Mouse (Mus musculus) embryonic fibroblast, embryonic 13.5 days (primary cell): Measurements from ENCODE around the gene Tdrkh. TPM values are rescaled to one million over a fixed set of nuclear protein-coding genes. Genes with fewer than 3 reads are reported as not detected.

ENCODE experiments used
- H3K27ac ChIP-seq: 2 replicates; pipeline ENCODE4 v1.5.1; 2012; ENCODE audit warnings: low read length, control low read depth, inconsistent platforms; ENCODE audit not compliant: insufficient read depth
- H3K4me1 ChIP-seq: 2 replicates; pipeline ENCODE4 v1.6.1; 2011; ENCODE audit warnings: low read length; ENCODE audit not compliant: control insufficient read depth, insufficient read depth
- H3K4me3 ChIP-seq: 2 replicates; pipeline ENCODE4 v1.5.1; 2011; ENCODE audit warnings: mild to moderate bottlenecking, control low read depth, low read length; ENCODE audit not compliant: insufficient read depth
- CTCF ChIP-seq: IDR thresholded peaks from 2 replicates; pipeline ENCODE4 v1.5.1; 2011; ENCODE audit warnings: mild to moderate bottlenecking, control low read depth, low read length, moderate library complexity, borderline replicate concordance; ENCODE audit not compliant: insufficient read depth
- POLR2A ChIP-seq: IDR thresholded peaks from 2 replicates; pipeline ENCODE4 v1.6.1; 2011; ENCODE audit warnings: low read depth, mild to moderate bottlenecking, control low read depth, low read length, moderate library complexity
- polyA plus RNA-seq: library from polyadenylated mRNA; stranded (reverse); fragments of >200 nt; gene quantifications from 2 replicates; pipeline ENCODE4 v1.2.4, GENCODE M21; 2011; ENCODE audit warnings: low read depth; ENCODE audit not compliant: missing spikeins, insufficient read length

Gene Tdrkh
- polyA plus RNA-seq, 1 experiment, result 9.0 TPM

DNA sequence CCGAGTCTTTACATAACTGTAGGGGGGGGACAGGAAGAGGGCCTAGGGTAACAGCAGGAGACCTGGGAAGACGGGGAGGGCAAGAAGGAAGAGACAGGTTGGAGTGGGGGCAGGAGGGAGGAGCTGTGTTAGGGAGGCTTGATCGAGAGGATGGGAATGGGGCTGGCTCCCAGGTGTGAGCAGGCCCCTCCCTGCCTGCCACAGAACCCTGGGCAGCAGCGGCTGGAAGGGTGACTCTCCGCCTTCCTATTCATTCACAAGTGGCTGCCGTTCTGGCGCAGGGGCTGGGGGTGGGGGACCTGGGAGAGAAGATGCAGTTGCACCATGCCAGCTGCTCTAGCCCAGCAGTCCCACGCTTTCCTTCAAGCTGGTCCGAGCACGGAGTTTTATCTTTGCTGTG, 40.0 kb upstream of the Tdrkh start:
- TF ChIP-seq POLR2A (no peak), CTCF (no peak)
- Histone ChIP-seq H3K4me3 (no peak overlapping the region), H3K27ac (no peak overlapping the region), H3K4me1 (no peaks in the 10 kb centered on the region; the same call in 1 of the 2 replicates)

DNA sequence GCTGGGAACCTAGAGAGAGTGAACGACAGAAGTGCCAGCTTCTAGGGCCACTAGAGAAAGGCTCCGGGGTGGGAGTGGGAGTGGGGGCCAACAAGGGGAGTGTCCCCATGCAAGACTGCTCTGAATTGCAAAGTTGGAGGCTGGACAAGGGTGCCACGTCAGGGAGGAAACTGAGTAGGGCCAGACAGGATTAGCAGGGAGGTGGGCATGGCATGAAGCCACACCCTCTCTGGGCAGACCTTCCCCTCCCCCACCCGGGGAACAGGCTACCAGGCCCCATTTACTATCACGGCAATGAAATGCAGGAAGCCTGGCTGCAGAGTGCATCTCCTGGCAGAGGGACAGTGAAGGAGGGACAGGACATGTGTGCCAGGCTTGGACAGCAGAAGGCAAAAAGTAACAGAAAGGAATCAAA, 39.5 kb upstream of the Tdrkh start:
- no peak overlapping the region for H3K27ac ChIP-seq

DNA sequence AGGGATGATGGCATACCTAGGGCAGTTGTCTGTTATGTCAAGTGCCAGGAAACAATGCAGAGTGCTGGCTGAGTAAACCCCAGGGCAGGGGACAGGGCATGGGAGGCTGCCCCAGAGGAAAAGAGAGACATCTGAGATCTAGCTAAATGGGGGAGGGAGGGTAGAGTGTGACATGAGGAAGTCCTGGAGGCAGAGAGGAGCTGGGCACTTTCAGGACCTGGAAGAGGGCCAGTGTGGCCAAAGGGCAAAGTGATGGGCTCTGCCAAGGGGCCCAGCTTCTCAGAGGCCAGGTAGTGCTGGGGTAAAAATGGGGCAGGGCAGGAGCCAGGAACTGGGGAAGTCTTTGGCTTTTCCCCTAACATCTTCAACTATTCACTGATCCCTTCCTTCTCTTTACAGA, 38.4 kb upstream of the Tdrkh start:
- no peak overlapping the region for H3K4me3 ChIP-seq
- TF ChIP-seq POLR2A, result no peak
- TF ChIP-seq CTCF, result no peak
- no peaks in the 10 kb centered on the region; the same call in none of the 2 replicates for H3K4me1 ChIP-seq
- H3K27ac ChIP-seq, result no peak overlapping the region

More for the DNA sequence above, 39.5 kb upstream of the Tdrkh start:
- TF ChIP-seq POLR2A, result no peak
- no peak for TF ChIP-seq CTCF
- H3K4me3 ChIP-seq, result no peak overlapping the region
- H3K4me1 ChIP-seq, result no peaks in the 10 kb centered on the region; the same call in 1 of the 2 replicates

DNA sequence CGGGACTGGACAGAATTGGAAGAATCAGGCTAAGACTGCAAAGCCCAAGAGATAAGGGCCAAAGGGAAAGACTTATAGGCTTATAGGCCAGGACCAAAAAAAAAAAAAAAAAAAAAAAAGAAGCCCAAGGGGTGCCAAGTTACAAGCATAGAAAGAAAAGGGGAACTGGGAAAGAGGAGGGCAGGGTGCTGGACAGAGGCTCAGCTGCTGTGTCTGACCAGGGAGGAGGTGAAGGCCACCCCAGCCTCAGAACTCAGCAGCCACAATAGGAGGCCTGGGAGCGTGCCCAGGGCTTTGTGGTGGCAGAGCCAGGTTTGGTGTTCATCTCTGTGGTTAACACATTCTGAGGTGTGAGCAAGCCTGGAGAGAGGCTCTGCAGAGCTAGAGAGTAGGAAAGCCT, 37.9 kb upstream of the Tdrkh start:
- H3K4me3 ChIP-seq, result no peak overlapping the region
- no peak overlapping the region for H3K27ac ChIP-seq
- no peaks in the 10 kb centered on the region; the same call in none of the 2 replicates for H3K4me1 ChIP-seq
- no peak for TF ChIP-seq POLR2A
- TF ChIP-seq CTCF, result no peak

DNA sequence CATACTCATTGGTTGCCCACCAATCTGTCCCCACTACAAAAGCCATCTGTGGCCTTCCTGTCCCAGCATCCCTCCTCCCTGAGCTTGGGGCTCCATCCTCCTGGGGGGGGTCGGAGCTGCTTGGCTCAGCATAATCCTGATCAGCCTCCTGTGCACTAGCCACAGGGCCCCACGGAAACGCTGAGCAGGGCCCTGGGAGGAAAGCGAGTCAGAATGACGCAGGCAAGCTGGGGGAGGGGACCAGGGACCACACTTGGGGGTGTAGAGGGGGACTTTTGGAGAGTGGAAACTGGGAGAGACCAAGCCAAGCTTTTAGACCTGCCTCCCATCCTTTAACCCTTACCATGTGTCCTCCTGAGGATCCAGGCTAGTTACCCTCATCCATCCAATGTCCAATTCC, 37.2 kb upstream of the Tdrkh start:
- TF ChIP-seq POLR2A (no peak), CTCF (no peak)
- no peaks in the 10 kb centered on the region; the same call in none of the 2 replicates for H3K4me1 ChIP-seq
- no peak overlapping the region for H3K27ac ChIP-seq
- H3K4me3 ChIP-seq, result no peak overlapping the region

DNA sequence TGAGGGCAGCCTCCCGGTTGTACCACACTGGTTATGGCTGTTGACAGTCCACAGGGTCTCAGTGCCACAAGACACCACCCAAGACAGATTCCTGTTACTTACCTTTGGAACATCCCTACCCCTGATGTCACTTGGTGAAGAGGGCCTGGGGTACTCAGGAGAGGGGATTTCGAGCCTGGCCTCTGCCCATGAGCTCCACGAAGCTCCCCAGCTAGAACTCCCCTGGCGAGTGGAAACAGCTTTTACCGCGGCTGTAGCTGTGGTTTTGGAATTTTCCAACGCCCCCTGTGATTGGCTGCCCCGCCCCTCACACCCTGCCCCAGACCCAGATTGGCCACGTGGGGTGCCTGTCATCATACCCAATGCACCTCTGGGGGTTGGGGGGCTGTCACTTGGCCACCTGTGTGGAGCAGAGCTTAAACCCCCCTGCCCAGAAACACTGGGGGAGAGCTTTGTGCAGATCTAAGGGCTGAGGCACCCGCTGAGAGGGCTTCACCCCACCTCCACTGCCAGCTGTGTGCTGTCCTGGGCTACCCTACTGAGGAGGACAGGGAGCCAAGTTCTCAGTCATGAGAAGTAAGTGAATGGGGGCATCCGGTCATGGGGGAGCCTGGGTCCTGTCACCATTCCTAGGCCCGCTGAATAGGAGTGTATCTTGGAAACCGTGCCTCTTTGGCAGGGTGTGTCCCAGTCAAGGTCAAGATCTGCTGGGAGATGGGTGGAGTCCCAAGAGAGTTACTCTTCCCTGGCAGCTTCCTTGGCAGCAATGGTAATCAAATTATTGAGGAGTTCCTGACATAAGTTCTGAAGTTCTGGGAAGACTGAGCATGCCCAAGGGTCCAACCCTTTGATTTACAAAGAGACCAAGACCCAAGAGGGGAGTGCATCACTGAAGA, 35.8 kb upstream of the Tdrkh start:
- Histone ChIP-seq H3K4me3 (no peak overlapping the region), H3K27ac (no peak overlapping the region), H3K4me1 (no peaks in the 10 kb centered on the region; the same call in none of the 2 replicates)
- TF ChIP-seq CTCF (no peak), POLR2A (no peak)

DNA sequence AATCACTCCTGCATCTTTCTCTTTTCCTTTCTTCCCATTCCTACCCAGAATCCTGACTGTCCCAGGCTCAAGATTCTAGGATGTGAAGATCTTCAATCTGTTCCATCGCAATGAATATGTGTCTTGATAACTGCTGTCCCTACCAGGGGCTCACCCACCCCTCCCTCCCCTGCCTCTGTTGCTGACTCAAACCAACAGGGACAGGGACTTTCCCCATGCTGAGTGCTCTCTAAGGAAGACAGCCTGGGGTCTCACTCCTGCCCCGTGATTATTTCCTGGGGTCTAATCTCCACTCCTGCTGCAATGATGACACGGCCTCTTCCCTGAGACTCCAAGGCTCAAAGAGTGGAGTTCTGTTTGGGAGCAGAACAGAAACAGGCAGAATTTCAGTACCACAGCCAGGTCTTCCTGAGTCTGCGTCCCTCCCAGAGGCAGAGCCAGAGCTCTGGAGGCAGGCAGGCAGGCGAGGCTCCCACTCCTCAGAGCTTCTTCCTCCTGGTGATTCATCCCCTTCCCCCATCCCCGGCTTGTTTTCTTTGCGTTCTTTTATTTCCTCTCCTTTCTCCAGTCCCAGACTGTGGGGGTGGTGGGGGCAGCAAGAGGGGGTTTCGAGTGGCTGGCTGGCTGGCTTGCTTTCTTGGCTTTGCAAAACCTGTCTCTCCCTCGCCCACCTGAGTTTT, 33.1 kb upstream of the Tdrkh start:
- peaks cover 2% of the 10 kb centered on the region for H3K4me1 ChIP-seq
- H3K27ac ChIP-seq, result no peak overlapping the region
- H3K4me3 ChIP-seq, result no peak overlapping the region
- no peak for TF ChIP-seq CTCF
- no peak for TF ChIP-seq POLR2A

DNA sequence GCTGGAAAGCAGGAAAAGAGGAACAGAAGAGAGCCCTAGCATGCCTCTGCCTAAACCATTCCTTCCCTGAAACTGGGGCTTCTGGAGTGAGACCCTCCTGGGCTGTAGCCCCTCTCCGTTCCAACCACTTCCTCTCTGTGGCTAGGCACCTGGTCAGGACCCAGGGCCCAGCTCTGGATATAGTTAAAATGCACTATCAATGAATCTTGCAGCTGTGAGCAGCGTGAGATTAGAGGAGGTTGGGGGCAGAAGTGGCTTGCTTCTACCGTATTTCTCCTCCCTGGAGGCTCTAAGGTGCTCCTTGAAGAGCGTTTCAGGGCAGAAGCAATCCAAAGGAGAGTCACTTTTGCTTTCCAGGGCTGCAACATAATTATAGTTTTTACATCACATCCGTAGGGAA, 30.8 kb upstream of the Tdrkh start:
- TF ChIP-seq CTCF, result no peak
- no peak for TF ChIP-seq POLR2A

DNA sequence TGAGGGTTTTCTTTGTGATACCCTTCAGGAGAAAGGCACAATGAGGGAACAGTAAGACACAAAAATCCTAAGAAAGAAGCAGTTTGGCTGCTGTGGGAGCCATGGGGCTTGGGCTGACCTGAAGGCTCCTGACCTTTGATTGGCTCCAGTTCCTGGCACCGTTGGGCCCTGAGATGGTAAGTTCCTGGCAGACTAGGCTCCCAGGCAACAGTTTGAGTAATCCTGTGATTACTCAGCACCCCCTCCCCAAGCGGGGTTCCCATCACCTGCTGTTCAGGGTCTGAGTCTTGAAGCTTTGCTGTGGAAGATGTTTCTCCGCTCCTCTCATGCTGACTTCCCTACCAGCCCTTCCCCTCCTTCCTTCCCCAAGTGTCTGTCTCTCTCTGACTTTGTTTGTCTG, 29.6 kb upstream of the Tdrkh start:
- TF ChIP-seq CTCF (no peak), POLR2A (no peak)
- no peak overlapping the region for H3K27ac ChIP-seq
- peaks cover 2% of the 10 kb centered on the region for H3K4me1 ChIP-seq
- no peak overlapping the region for H3K4me3 ChIP-seq

More for the DNA sequence above, 30.8 kb upstream of the Tdrkh start:
- H3K4me1 ChIP-seq, result peaks cover 2% of the 10 kb centered on the region
- H3K4me3 ChIP-seq, result no peak overlapping the region
- no peak overlapping the region for H3K27ac ChIP-seq

DNA sequence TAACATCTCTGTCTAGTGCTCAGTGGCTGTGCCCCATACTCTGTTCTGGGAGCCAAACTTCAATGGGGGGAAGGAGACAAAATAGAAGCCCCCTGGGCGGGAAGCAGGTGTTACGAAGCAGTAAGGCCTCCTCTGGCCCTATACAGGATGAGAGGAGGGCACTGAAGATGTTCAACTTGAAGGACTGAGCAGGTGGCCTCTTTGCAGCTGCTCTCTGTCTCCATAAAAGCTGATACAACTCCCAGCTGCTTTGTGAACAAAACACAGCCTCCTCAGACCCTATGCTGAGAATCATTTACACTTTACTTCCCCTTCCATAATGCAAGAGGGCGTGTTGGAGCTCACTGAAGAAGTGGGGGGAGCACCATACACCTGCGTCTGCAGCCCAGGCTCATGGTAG, 26.4 kb upstream of the Tdrkh start:
- no peak overlapping the region for H3K4me3 ChIP-seq
- TF ChIP-seq POLR2A, result no peak
- no peak for TF ChIP-seq CTCF
- H3K4me1 ChIP-seq, result peaks cover 2% of the 10 kb centered on the region; the same call in 1 of the 2 replicates
- no peak overlapping the region for H3K27ac ChIP-seq
